Mouse (Mus musculus) liver, embryonic 12.5 days (tissue): Measurements from ENCODE around the gene Adgra1. TPM values are rescaled to one million over a fixed set of nuclear protein-coding genes. Genes with fewer than 3 reads are reported as not detected.

Source experiments
- ATAC-seq: fragments of 200-750 bp; cut with Nextera tagmentation; 2 replicates; pipeline ENCODE4 v1.8.0; 2017; ENCODE audit warnings: moderate number of reproducible peaks, mild to moderate bottlenecking, moderate library complexity
- H3K27ac ChIP-seq: fragments of 300-500 bp; sonication (generic); 2 replicates; pipeline ENCODE4 v1.5.1; 2016; ENCODE audit warnings: mild to moderate bottlenecking
- H3K27me3 ChIP-seq: fragments of 300-500 bp; sonication (generic); replicated peaks from 2 replicates; pipeline ENCODE4 v1.6.1; 2016; ENCODE audit warnings: mild to moderate bottlenecking, moderate library complexity
- H3K36me3 ChIP-seq: fragments of 300-500 bp; sonication (generic); 2 replicates; pipeline ENCODE4 v1.6.1; 2016; ENCODE audit warnings: mild to moderate bottlenecking, moderate library complexity
- H3K4me1 ChIP-seq: fragments of 300-500 bp; sonication (generic); 2 replicates; pipeline ENCODE4 v1.6.1; 2016
- H3K4me2 ChIP-seq: fragments of 300-500 bp; sonication (generic); 2 replicates; pipeline ENCODE4 v1.6.1; 2016; ENCODE audit warnings: mild to moderate bottlenecking, moderate library complexity
- H3K4me3 ChIP-seq: fragments of 300-500 bp; sonication (generic); 2 replicates; pipeline ENCODE4 v1.5.1; 2016; ENCODE audit warnings: mild to moderate bottlenecking, moderate library complexity
- H3K9ac ChIP-seq: fragments of 300-500 bp; sonication (generic); 2 replicates; pipeline ENCODE4 v1.6.1; 2016; ENCODE audit warnings: mild to moderate bottlenecking, moderate library complexity
- H3K9me3 ChIP-seq: fragments of 300-500 bp; sonication (generic); replicated peaks from 2 replicates; pipeline ENCODE4 v1.6.1; 2016; ENCODE audit warnings: mild to moderate bottlenecking, moderate library complexity
- WGBS: fragments of 180-500 bp; shearing (Covaris S2); methylation state at CpG from one replicate; pipeline ENCODE4 v1.1.7; 2016; ENCODE audit not compliant: insufficient replicate concordance; 5-methylcytosine and 5-hydroxymethylcytosine counted together
- polyA plus RNA-seq: library from polyadenylated mRNA; unstranded; fragments of >200 nt; fragmentation: Nextera tagmentation; extraction: Ambion mirVana; gene quantifications from 2 replicates; pipeline ENCODE4 v1.2.1, GENCODE M21; 2016

Gene Adgra1
- polyA plus RNA-seq, 1 experiment from 2014 or later, result 0.20 TPM

- Histone ChIP-seq H3K4me1 (peaks cover 9% of the 10 kb centered on the region; the same call in 1 of the 2 replicates), H3K9me3 (no peaks in the 10 kb centered on the region), H3K4me2 (peak overlapping the region; percentile 61), H3K27me3 (peaks cover 63% of the 10 kb centered on the region), H3K4me3 (peak overlapping the region; percentile 41), H3K9ac (no peak overlapping the region; the same call in 1 of the 2 replicates), H3K27ac (no peak overlapping the region), H3K36me3 (no peaks in the 10 kb centered on the region)
- ATAC-seq, result peak; percentile 81
- WGBS, result 8% methylated on average over 29 of the region's 29 CpGs
Measured at GRCm38 (mm10) chr7:139914141-139915047, 80.4 kb downstream of the Adgra1 start.

GRCm38 (mm10) chr7:139915646-139916257 is 81.8 kb downstream of the Adgra1 start:
- WGBS, result 11% methylated on average over 14 of the region's 14 CpGs

DNA sequence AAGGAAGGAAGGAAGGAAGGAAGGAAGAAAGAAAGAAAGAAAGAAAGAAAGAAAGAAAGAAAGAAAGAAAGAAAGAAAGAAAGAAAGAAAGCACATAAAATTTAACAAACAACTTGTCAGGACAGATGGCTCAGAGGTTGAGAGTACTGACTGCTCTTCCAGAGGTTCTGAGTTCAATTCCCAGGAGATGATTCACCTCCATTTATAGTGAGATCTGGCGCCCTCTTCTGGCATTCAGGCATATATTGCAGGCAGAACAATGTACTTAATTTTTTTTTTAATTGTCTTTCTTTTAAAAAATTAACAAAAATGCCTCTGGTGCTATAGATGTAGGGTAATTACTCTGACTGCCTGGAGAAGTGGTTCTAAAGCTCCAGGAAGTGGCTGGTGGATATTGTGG is 82.4 kb downstream of the Adgra1 start:
- ATAC-seq, result no peak
- peaks cover 9% of the 10 kb centered on the region; the same call in 1 of the 2 replicates for H3K4me1 ChIP-seq
- WGBS, result 0% methylated on average over 1 of the region's 1 CpGs
- no peaks in the 10 kb centered on the region for H3K9me3 ChIP-seq
- H3K4me2 ChIP-seq, result no peak overlapping the region
- H3K4me3 ChIP-seq, result no peak overlapping the region
- no peaks in the 10 kb centered on the region for H3K36me3 ChIP-seq
- H3K27ac ChIP-seq, result no peak overlapping the region
- no peak overlapping the region for H3K9ac ChIP-seq
- peaks cover 78% of the 10 kb centered on the region for H3K27me3 ChIP-seq

More at GRCm38 (mm10) chr7:139915646-139916257, 81.8 kb downstream of the Adgra1 start:
- Histone ChIP-seq H3K9me3 (no peaks in the 10 kb centered on the region), H3K4me1 (peaks cover 9% of the 10 kb centered on the region; the same call in 1 of the 2 replicates), H3K36me3 (no peaks in the 10 kb centered on the region), H3K27me3 (peaks cover 74% of the 10 kb centered on the region), H3K4me3 (no peak overlapping the region), H3K9ac (no peak overlapping the region), H3K4me2 (no peak overlapping the region), H3K27ac (no peak overlapping the region)
- no peak for ATAC-seq

DNA sequence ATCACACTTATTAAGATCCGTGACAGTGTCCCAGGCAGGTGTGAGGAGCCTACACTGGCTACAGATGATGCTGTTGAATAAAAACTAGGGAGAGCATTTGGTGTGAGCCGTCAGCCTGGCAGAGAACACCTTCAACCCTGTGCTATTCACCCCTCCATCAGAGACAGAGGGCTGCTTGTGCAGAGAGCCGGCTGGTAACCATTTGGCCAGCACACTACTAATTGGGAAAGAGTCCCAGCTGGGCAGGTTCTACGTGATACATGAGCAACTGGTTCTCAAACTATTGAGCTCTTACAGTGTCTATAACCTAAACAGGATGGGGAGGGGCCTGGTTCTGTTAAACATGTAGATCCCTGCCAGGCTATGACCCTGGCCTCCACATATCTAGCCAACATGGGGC is 84.3 kb downstream of the Adgra1 start:
- peaks cover 66% of the 10 kb centered on the region for H3K27me3 ChIP-seq
- ATAC-seq, result no peak

More for the DNA sequence above, 84.3 kb downstream of the Adgra1 start:
- Histone ChIP-seq H3K4me3 (no peak overlapping the region), H3K4me2 (no peak overlapping the region), H3K9me3 (no peaks in the 10 kb centered on the region), H3K9ac (no peak overlapping the region), H3K36me3 (no peaks in the 10 kb centered on the region), H3K27ac (no peak overlapping the region), H3K4me1 (peaks cover 9% of the 10 kb centered on the region; the same call in 1 of the 2 replicates)
- WGBS, result 60% methylated on average over 4 of the region's 4 CpGs

Other genes with a start within 250 kb of the Adgra1 start
- not detected in 2 replicates for gene Cfap46, start 150.4 kb upstream of the Adgra1 start, polyA plus RNA-seq
- 0.05 TPM in 1 of 2 replicates, not detected in the other for gene Kndc1, start 60.5 kb downstream of the Adgra1 start, polyA plus RNA-seq
- not detected in 2 replicates for gene Utf1, start 109.6 kb downstream of the Adgra1 start, polyA plus RNA-seq
- gene 6430531B16Rik, start 144.6 kb downstream of the Adgra1 start, polyA plus RNA-seq, result not detected in 2 replicates
- gene Adam8, start 158.4 kb downstream of the Adgra1 start, polyA plus RNA-seq, result 0.61 and 0.83 TPM in 2 replicates
- gene Zfp511, start 202.2 kb downstream of the Adgra1 start, polyA plus RNA-seq, result 28.7 and 29.6 TPM in 2 replicates
- gene Tubgcp2, start 202.5 kb downstream of the Adgra1 start, polyA plus RNA-seq, result 36.6 and 38.3 TPM in 2 replicates
- not detected in 2 replicates for gene Msx3, start 214.9 kb downstream of the Adgra1 start, polyA plus RNA-seq
- gene Caly, start 248.4 kb downstream of the Adgra1 start, polyA plus RNA-seq, result 0.33 and 0.38 TPM in 2 replicates